Mouse (Mus musculus) T-cell, adult 2 months (primary cell): Measurements from ENCODE around the gene Whamm.

ENCODE experiments used
- DNase-seq: peaks from one replicate; pipeline ENCODE4 v3.0.0; 2022; ENCODE audit warnings: low spot score

Gene Whamm

GRCm38 (mm10) chr7:81597660-81598059 is 26.6 kb downstream of the Whamm start:
- no peak for DNase-seq

- no peak for DNase-seq
Observed at GRCm38 (mm10) chr7:81599379-81600280, 28.6 kb downstream of the Whamm start.

GRCm38 (mm10) chr7:81604991-81605390 is 33.9 kb downstream of the Whamm start:
- no peak for DNase-seq

- no peak for DNase-seq
Observed at GRCm38 (mm10) chr7:81605489-81605888, 34.4 kb downstream of the Whamm start.

DNA sequence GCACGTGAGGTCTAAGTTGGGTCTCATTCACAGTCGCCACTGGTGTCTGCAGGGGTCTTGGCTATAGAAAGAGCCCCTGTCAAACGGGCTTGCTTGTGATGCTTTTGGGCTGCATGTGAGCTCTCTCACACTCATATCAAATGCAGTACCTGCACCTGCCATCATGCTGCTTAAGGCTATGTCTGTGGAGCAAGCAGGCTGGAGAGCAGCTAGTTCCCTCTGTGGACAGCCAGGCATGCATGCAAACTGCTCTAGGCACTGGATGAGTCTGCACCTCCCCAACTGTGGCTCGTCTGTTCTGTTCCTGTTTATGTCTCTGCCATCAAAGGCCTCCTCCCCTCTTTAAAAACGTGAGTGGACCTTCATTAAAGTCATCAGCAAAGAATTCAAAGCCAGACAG is 35.4 kb downstream of the Whamm start:
- DNase-seq, result no peak

- DNase-seq, result peak; percentile 7
Observed at GRCm38 (mm10) chr7:81610125-81610524, 39.1 kb downstream of the Whamm start.

GRCm38 (mm10) chr7:81612856-81613635 is 42.0 kb downstream of the Whamm start:
- DNase-seq, result no peak

DNA sequence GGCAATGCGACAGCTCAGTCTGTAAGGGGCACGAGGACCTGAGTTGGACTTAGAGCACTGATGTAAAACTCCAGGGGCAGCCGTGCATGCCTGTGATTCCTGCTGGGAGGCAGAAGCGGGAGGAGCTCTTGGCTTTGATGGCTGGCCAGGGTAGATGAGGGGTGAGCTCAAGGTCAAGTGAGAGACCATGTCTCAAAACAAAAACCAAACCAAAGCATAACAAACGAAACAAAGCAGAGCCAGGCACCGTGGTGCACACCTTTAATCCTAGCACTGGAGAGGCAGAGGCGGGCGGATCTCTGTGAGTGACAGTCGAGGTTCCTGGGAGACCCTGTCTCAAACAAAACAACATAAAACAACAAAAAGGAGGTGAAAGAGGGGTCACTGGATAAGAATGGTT is 44.0 kb downstream of the Whamm start:
- no peak for DNase-seq

DNA sequence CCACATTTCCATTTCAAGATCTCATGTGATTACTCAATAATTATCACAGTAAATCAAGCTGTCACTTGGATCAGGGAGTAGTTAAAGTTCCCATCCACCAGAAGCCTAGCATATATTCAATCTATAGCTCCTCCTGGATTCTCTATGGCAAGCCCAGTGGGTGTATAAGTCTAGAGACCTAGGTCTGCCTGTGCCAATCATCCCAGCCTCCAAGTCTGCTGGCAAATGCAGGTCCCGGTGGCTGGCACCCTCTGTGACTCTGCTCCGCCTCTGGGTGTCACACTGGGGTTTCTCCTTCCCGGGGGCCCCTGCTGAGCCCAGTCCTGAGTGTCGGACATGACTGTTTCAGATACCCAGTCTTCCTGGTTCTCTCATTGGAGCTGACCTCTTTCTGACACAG is 51.7 kb downstream of the Whamm start:
- DNase-seq, result no peak

- DNase-seq, result no peak
Observed at GRCm38 (mm10) chr7:81623767-81624166, 52.7 kb downstream of the Whamm start.

GRCm38 (mm10) chr7:81626460-81626859 is 55.4 kb downstream of the Whamm start:
- DNase-seq, result peak; percentile 2

- no peak for DNase-seq
Observed at GRCm38 (mm10) chr7:81631261-81631660, 60.2 kb downstream of the Whamm start.

GRCm38 (mm10) chr7:81632586-81632985 is 61.5 kb downstream of the Whamm start:
- DNase-seq, result no peak

DNA sequence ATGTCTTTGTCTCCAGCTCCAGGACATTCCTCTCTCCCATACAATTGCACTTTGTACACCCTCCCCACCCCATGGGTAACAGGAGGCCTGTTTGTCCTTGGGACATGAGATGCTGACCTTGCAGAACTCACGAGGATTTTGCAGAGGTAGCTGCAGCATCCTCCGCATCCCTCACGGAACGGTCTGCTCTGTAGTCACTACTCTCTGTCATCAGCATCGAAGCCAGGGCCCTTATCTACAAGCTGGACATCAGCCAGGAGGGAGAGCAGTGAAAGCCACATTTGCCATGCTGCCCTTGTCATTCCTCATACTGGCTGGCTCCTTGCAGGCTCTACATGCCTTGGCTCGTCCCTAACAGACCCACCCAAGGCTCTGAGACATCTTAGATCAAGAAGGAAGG is 70.0 kb downstream of the Whamm start:
- DNase-seq, result no peak

GRCm38 (mm10) chr7:81644551-81645235 is 73.6 kb downstream of the Whamm start:
- no peak for DNase-seq
